Comparison of ENCODE assay signal across 1 mouse cellular context in genomic region chr17:8091320-8091719, GRCm38 (mm10). TPM values are rescaled to one million over a fixed set of nuclear protein-coding genes. Genes with fewer than 3 reads are reported as not detected.
"Had no signal": no experiment of that assay in that cellular context is flagged by ENCODE, and none has a peak within 500 bp of the region (broad histone marks: within the 10 kb centered on the region; RNA-seq: fewer than 3 reads in every experiment).

No protein-coding gene starts in this region.

RNA-seq across cellular contexts. Expression of gene Gm49673, which starts 56.3 kb away (rescaled TPM):
- polyA plus RNA-seq: stomach, postnatal 0 days had no signal
